Mouse (Mus musculus): ENCODE measurements at regions not wholly inside any gene's neighbourhood (a gene's known extent, or its start where the extent isn't known, plus 50 kb on each side); places are given as distances from the start of the nearest gene placed in this dataset.

GRCm38 (mm10) chr5:46654189-46654588, 796.8 kb upstream of the Lcorl start:
- DNase-seq (ENCODE audit: low read depth, low spot score), result peak; percentile 50
- H3K4me3 ChIP-seq (ENCODE audit: control insufficient read depth in 1 of 2, insufficient read depth in 1 of 2, low read depth in 2 of 2, low read length in 2 of 2), result no peak overlapping the region

GRCm38 (mm10) chr5:46643009-46643408, 785.6 kb upstream of the Lcorl start:
- Histone ChIP-seq H3K9ac (ENCODE audit: control insufficient read depth, low read depth, low read length, poor library complexity, severe bottlenecking) (no peak overlapping the region), H3K4me3 (ENCODE audit: control insufficient read depth in 1 of 2, insufficient read depth in 1 of 2, low read depth in 2 of 2, low read length in 2 of 2) (no peak overlapping the region), H3K4me1 (ENCODE audit: control insufficient read depth in 1 of 2, insufficient read depth in 2 of 2, low read length in 2 of 2) (no peaks in the 10 kb centered on the region; a peak in 1 of 4 replicates), H3K9me3 (replicated peaks; ENCODE audit: insufficient read depth, low read length) (no peaks in the 10 kb centered on the region), H3K27ac (ENCODE audit: control insufficient read depth, low read depth, low read length) (no peak overlapping the region), H3K36me3 (ENCODE audit: control insufficient read depth in 1 of 2, insufficient read depth in 2 of 2, low read length in 2 of 2) (no peaks in the 10 kb centered on the region), H3K27me3 (ENCODE audit: control insufficient read depth in 1 of 2, insufficient read depth in 2 of 2, low read length in 2 of 2) (no peaks in the 10 kb centered on the region), H3K79me2 (ENCODE audit: control insufficient read depth, insufficient read depth, low read length, poor library complexity) (no peaks in the 10 kb centered on the region)
- TF ChIP-seq MYB (IDR thresholded peaks at IDR 0.05; ENCODE audit: low read depth, low read length) (no peak), MEF2A (IDR thresholded peaks at IDR 0.05; ENCODE audit: extremely low read depth, insufficient replicate concordance, low read depth, low read length, poor library complexity, severe bottlenecking) (no peak), POLR2A (IDR thresholded peaks at IDR 0.05; ENCODE audit: control insufficient read depth in 1 of 2, insufficient read depth in 1 of 2, low read depth in 1 of 2, low read length in 2 of 2, poor library complexity in 1 of 2) (no peak), POLR2AphosphoS2 (IDR thresholded peaks at IDR 0.05; ENCODE audit: low read length) (no peak), JUND (IDR thresholded peaks at IDR 0.05; ENCODE audit: low read depth, low read length) (no peak), ETS1 (IDR thresholded peaks at IDR 0.05; ENCODE audit: low read depth, low read length) (no peak), ZMIZ1 (IDR thresholded peaks at IDR 0.05; ENCODE audit: low read depth, low read length) (no peak), TBP (IDR thresholded peaks at IDR 0.05; ENCODE audit: low read depth, low read length) (no peak), E2F4 (IDR thresholded peaks at IDR 0.05; ENCODE audit: borderline replicate concordance, low read depth, low read length) (no peak), BHLHE40 (IDR thresholded peaks at IDR 0.05; ENCODE audit: borderline replicate concordance, low read depth, low read length) (no peak), GABPA (IDR thresholded peaks at IDR 0.05; ENCODE audit: low read depth, low read length) (no peak), KAT2A (conservative IDR thresholded peaks at IDR 0.05; ENCODE audit: low read depth, low read length) (no peak), GATA1 (IDR thresholded peaks at IDR 0.05; ENCODE audit: low read depth, low read length) (no peak), CHD1 (IDR thresholded peaks at IDR 0.05; ENCODE audit: low read depth, low read length) (no peak), ZKSCAN1 (IDR thresholded peaks at IDR 0.05; ENCODE audit: low read depth, low read length) (no peak)
- DNase-seq (ENCODE audit: low read depth, low spot score), result no peak

More at GRCm38 (mm10) chr5:46654189-46654588, 796.8 kb upstream of the Lcorl start:
- TF ChIP-seq ETS1 (IDR thresholded peaks at IDR 0.05; ENCODE audit: low read depth, low read length), result peak; percentile 70
- 0 out of 2 replicates have a peak, but pooled peaks have one; percentile 39 for TF ChIP-seq GATA1 (IDR thresholded peaks at IDR 0.05; ENCODE audit: low read depth, low read length)
- peak; percentile 30; the same call in 1 of the 2 replicates for TF ChIP-seq SIN3A (IDR thresholded peaks at IDR 0.05; ENCODE audit: low read length)
- TF ChIP-seq USF1 (IDR thresholded peaks at IDR 0.05; ENCODE audit: low read depth, low read length), result peak; percentile 27; the same call in 1 of the 2 replicates
- peak; percentile 42 to 60; a peak in 2 of 4 replicates for TF ChIP-seq EP300 (IDR thresholded peaks at IDR 0.05; ENCODE audit: low read depth in 1 of 2, low read length in 2 of 2)
- TF ChIP-seq TBP (IDR thresholded peaks at IDR 0.05; ENCODE audit: low read depth, low read length), result no peak
- H3K4me1 ChIP-seq (ENCODE audit: control insufficient read depth in 1 of 2, insufficient read depth in 2 of 2, low read length in 2 of 2), result peaks cover 12 to 23% of the 10 kb centered on the region in 2 experiments
- no peak overlapping the region for H3K9ac ChIP-seq (ENCODE audit: control insufficient read depth, low read depth, low read length, poor library complexity, severe bottlenecking)
- no peaks in the 10 kb centered on the region for H3K27me3 ChIP-seq (ENCODE audit: control insufficient read depth in 1 of 2, insufficient read depth in 2 of 2, low read length in 2 of 2)
- no peaks in the 10 kb centered on the region for H3K79me2 ChIP-seq (ENCODE audit: control insufficient read depth, insufficient read depth, low read length, poor library complexity)
- peaks cover 0 to 25% of the 10 kb centered on the region in 2 experiments; a peak in 2 of 4 replicates for H3K36me3 ChIP-seq (ENCODE audit: control insufficient read depth in 1 of 2, insufficient read depth in 2 of 2, low read length in 2 of 2)
- H3K27ac ChIP-seq (ENCODE audit: control insufficient read depth, low read depth, low read length), result no peak overlapping the region
- no peaks in the 10 kb centered on the region for H3K9me3 ChIP-seq (replicated peaks; ENCODE audit: insufficient read depth, low read length)
